Mouse (Mus musculus) liver, postnatal 0 days (tissue): ENCODE measurements around the gene Pcp2.

ENCODE experiments used
- CTCF ChIP-seq: sonication (generic); IDR thresholded peaks from 2 replicates; pipeline ENCODE4 v1.5.1; 2016; ENCODE audit warnings: antibody characterized with exemption, low read depth
- EP300 ChIP-seq: IDR thresholded peaks from 2 replicates; pipeline ENCODE4 v1.6.1; 2016; ENCODE audit warnings: antibody characterized with exemption, low read depth, mild to moderate bottlenecking

GRCm38 (mm10) chr8:3674671-3675070 is 49.3 kb upstream of the Pcp2 start:
- TF ChIP-seq CTCF, result no peak
- no peak for TF ChIP-seq EP300
